Mouse (Mus musculus) CH12F3 (cell line): ENCODE measurements at regions not wholly inside any gene's neighbourhood (a gene's known extent, or its start where the extent isn't known, plus 50 kb on each side); places are given as distances from the start of the nearest gene placed in this dataset.

Experiments
- in situ Hi-C: fragments of 300-500 bp; cut with MboI; formaldehyde crosslinking; loops from 2 replicates; pipeline ENCODE4 v1.14.3; 2020; ENCODE audit warnings: low sequenced_read_pairs

DNA sequence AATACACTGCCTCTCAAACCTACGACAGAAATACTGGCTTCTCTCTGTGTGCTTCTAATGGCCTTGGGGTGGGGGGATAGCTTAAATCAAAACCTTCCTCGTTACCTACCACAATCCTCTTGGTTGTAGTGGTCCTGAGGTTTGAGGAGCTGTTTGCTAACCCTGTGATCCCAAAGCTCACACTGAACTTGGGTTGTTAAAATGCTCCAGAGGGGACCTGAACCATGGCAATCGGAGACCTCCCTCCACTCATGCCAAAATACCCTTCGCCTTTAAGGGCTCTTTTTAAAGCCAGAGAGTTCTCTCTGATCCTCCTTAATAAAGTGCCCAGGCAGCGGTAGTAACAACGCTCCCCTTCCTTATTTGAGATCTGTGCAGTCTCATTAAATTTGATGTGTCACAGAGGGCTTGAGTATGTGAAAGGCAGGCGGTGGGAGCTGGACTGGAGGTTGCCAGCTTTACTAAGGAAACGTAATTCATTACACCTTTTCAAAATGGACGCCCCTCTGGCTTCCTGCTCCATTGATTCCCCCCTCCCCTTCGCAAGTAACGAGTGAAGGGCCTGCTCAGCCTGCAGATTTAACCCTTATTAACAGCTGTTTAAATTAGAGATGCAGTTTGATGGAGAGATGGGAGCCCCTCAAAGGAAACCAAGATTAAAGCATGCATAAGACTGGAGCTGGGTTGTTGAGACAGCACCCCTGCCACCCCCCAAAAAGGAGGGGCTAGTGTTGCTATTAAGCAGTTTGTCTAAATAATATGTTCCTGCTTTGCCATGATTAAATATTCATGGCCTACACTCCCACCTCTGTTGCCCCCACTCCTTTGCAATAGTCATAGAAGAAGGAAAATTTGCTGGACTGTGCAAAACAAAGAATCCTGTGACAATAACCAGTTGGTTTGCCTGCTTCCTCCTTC, 289.4 kb downstream of the Sorl1 start:
- in situ Hi-C loops: no loop called here

DNA sequence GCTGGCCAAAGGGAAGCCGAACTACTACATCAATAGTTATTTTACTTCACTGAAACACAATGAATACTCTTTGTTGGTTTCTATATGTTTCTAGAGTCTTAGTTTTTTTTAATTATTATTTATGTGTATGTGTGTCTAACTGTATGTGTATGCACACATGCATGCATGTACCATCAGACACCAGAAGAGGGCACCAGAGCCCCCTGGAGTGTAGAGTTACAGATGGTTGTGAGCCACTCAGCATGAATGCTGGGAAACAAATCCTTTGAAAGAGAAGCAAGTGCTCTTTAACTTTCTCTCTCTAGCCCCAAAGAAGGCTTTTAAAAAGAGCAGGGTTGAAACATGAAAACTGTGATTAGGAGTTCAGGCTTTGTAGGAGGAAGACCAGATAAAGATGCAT, 290.7 kb downstream of the Sorl1 start:
- in situ Hi-C loops: no loop called here

DNA sequence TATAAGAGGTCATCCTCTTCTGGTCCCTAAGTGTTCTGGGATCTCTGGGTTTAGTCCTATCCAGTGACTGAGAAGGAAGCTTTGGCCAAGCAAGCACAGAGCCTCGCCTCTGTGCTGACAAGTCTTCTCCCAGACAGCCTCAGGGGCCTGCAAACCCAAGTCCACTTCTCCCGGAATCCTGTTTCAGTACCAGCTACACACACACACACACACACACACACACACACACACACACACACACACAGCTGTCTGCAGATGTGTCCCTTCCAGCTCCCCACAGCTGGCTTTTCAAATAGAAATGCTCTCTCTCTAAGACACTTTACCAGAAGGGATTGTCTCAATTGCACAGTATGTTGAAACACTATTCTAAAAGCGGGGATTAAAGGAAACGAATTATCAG, 296.7 kb downstream of the Sorl1 start:
- in situ Hi-C loops: no loop called here

DNA sequence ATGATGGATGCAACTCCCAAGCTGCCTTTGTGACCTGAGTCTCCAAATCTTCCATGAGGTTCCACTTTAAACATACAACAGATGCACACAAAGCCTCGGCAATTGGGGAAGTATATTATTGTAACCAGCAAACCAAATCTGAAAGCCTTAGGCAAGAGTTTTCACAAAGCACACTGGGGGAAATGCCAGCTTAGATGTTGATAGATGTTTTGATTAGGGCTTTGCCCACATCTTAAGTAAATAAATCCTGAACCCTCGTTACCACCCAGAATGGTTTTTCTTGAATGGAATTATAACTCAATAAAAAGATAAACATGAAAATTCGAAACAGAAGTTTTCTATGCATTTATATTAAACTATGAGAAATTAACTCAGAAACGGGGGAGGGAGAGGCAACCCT, 302.7 kb downstream of the Sorl1 start:
- in situ Hi-C loops: no loop called here

DNA sequence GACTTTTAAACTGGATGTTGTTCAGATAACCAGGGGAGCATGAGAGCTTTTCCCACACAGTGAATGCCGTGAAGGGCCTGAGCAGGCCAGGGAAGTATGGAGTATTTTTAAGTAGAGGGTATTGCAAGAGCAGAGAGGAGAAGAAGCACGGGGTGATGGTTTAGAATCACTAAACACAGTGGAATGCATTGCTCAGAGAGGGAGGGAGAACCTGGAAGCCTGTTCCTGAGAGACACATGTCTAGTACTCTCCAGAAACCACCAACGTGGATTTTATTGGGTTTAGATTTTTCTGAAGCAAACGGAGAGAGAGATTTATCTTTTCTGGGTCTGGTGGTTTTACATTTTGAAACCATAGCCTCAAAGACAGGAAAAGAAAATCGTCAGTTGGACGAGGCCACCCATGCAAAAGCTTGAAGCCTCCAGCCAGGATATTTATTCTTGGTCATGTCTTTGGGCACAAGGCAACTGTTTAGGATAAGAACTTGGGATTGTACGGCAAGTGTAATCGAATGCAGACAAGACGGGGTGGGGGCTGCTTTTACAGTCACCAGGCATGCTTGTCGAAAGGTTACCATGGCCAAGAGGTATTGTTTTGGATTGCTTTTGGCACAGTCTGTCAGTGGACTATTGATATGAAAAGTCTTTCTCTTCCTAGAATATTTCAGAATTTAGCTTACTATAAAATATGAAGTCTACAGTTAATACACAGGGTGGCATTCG, 306.2 kb downstream of the Sorl1 start:
- in situ Hi-C loops: no loop called here

DNA sequence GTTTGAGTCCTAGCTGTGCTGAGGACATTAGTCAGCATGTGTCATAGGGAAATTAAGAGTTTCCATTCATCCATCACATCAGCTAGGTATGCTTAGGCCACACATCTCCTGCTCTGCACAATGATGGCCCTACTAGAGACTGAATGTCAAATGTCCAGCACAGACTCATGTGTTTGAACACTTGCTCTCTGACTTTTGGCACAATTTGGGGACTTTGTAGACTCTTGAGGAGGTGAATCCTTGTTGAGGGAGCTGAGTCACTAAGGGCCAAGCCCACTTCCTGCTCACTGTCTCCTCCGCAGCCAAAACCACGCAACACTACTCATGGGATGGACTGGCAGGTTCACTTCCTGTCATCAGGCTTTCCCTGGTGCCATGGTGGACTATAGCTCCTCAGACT, 308.2 kb downstream of the Sorl1 start:
- in situ Hi-C loops: no loop called here

GRCm38 (mm10) chr9:41809291-41809690, 314.8 kb downstream of the Sorl1 start:
- in situ Hi-C loops: no loop called here

DNA sequence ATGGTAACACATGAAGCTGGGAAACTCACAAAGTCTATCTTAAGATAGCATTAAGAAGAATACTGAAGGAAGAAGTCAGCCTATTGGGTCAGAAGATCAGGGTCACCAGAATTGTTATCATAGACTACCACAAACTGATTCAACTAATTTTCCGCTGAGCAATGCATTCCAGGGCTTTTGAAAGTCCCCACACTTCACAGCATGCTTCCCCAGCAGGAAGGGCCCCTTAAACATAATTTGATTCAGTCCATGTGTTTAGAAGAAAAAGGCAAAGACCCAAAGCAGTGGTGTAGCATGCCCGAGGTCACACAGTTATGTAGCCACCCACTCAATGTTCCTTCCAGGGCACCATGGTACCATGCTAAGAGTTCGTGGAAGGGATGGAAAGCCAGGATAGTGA, 315.3 kb downstream of the Sorl1 start:
- in situ Hi-C loops: no loop called here

DNA sequence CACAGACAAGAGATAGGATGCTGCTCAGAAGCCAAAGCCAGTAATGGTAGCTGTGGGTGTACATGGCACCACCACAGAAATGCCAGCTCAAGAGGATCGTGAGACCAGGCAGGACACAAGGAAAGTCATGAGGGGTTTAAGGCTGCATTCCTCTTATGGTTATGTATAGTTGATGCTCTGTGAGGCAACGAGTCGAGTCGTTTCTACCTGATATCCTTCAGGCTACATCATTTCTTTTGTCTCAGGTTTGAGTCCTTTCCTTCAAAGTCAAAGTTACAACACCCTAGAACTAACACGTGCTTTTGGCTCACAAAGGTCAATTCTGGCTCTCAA, 317.8 kb downstream of the Sorl1 start:
- in situ Hi-C loops: no loop called here

- in situ Hi-C loops: no loop called here
Measured at GRCm38 (mm10) chr9:41805491-41806288, 318.4 kb downstream of the Sorl1 start.

DNA sequence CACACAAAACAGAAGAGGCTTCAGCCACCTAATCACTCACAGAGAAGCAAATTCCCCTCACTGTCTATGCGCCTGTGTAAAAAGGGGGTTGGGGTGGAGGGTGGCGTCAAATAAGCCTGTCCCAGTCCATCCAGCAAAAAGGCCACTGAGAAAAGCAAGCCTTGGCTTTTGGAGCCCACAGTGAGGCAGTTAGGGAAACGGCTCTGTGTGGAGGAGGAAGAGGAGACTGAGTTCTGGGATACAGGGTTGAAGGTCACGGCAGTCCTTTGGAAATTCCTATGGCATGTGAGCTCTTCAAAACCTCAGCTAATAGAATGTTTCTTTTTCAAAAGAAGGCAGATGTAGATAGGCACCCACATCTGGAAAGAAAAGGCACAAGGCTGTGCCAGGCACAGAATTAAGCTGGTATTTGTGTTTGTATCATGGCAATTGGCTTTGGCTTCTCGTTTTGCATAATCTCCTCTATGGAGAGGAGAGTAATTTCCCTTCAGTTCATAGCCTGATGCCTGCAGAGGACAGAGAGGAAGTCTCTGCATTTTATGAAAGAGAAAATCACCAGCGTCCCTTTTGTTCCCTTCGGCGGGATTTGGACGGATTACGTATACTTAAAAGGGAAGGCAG, 319.3 kb downstream of the Sorl1 start:
- in situ Hi-C loops: no loop called here

DNA sequence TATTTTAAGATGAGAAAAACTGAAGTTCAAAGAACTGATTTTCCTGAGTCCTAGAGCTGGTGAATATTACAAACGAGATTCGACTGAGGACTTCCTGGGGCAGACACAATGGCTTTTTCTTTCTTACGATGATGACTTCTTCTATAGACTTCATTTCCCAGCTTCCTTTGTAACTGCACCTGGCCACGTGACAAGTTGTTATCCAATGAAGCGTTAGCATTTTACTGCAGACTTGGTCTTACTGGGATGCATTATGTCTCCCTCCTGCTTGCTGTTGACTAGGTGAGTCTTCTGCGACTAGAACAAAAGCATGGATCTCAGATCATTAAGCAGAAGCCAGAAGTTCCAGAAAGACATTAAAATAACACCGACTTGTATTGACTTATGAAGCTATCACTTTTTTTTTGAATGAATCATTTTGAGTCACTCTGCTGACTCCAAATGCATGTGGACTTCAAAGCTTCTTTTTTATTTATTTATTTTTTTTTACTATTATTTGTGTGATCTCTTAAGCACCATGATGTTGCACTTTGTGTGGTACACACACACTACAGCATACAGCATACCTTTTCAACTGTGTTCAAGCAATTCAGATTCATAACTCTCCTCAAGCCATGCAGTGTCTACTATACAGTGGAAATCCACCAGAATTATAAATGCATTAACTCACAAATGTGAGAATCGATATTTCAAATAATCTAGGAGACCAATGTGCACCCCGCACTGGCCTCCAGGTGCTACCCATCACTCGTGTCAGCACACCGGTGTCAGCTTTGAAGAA, 320.2 kb downstream of the Sorl1 start:
- in situ Hi-C loops: no loop called here

DNA sequence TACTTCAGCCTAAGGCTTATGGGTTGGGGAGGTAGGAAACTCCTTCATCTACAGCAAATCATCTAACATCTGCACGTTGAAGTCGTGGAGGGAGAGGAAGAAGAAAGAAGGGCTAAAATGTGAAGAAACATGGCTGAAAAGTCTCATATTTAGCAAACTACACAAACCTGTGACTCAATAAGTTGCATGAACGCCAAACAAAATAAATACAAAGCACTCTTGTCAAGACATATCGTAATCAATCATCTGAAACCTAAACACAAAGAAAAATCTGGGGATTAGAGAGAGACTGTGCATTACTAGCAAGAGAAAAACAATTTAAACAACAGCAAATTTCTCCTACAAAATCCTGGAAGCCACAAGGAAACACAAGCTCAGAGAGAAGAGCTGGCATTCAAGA, 322.7 kb downstream of the Sorl1 start:
- in situ Hi-C loops: no loop called here

DNA sequence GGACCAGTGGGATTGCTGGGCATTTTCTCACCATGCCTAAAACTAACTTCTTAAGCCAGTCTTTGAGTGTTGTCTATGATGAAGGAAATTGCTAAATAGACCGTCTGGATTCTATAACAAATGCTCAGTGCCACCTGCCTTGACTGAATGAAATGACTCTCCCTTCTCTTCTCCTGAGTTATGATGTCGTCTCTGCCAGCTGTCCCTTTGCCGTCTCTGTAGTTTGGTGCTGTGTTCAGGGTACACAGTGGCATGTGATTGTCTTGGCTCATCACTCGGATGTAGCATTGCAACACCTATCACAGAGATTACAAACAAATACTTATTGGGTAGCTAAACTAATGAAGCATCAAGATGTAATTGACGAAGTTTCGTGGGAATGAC, 331.3 kb downstream of the Sorl1 start:
- in situ Hi-C loops: no loop called here

DNA sequence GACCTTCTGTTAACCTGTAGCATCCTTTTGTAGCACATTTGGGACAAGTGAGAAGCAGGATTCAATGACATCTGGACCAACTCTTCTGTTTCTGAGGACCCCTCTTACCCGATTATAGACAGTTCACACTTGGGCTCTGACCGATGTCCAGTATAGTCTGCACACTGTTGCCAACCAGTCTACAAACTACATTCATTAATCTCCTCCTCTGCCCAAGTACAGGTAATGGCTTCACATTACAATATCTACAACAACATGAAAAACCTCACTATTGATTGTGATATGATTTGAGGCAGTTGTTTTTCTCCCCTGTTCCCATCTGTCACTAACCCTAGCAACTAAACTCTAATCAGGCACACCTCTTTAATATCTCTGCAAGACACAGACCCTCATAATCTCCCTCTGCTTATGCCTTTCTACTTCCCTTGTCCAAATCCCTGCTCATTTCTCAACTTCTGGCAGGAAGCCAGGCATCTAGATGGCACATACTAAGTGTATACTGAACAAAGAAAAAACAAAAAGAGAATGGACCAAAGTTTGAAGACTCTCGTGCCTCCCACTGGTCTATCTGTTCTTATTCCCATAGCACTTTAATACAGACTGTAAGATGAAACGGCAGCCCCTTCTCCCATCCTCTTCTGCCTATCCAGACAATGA, 331.8 kb downstream of the Sorl1 start:
- in situ Hi-C loops: no loop called here

DNA sequence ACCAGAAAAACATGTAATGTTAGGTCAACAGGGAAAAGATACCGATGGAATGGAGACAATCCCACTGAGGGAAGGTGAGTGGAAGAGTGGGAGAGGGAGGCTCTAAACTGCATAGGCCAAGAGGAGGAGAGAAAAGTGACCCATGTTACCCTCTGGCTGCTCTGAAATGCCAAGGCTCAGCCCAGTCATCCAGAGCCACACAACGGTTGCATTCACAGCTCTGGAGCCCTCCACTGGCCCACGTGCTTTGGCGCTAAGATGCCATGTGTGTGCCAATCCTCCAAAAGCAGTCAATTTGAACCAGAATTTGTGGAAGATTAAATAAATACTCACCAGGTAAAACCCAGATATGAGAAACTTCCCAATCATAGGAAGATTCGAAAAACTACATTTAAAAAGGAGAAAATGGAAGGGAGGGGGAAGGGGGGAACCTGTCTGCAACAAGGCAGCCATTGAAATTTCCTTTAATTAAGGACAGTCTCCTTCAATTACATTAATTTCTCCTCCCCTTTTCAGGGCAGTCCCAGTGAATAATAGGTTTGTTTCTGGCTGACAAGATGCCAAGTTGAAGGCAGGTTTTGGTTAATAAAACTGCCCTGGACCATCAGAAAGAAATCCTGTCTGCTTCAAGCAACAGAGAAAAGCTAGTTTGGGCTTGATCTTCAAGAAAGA, 332.5 kb downstream of the Sorl1 start:
- in situ Hi-C loops: no loop called here

- in situ Hi-C loops: no loop called here
Measured at GRCm38 (mm10) chr9:41785131-41785530, 339.0 kb downstream of the Sorl1 start.

DNA sequence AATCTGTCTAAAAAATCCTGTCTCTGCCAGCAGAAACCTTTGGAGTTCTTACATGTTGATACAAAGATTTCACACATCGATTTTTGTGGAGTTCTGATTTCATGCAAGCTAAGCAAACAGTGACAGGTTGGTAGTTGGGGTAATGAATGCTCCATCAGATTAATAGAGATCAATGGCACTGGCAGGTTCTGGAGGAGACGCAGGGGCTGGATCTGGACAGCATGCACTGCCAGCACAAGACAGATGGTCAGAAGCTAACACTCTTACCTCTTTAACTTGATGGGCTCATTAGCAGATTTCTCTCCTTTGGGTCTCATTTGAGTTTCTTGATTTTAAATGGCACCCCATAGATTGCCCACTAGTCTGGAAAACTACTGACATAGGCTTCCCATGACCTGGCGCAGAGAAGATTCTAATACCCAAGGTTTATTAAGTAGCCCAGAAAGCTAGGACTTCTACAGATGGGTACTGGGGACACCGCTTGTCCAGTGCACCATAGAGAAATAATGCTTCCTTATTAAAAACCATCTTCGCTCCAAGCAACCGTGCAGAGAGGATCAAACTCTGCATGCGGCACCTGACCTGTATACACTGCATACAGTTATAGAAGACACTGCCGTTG, 351.7 kb downstream of the Sorl1 start:
- in situ Hi-C loops: no loop called here

- in situ Hi-C loops: no loop called here
Measured at GRCm38 (mm10) chr9:41771276-41771675, 352.8 kb downstream of the Sorl1 start.
